Mouse (Mus musculus): ENCODE data around the gene Cx3cr1. TPM values are rescaled to one million over a fixed set of nuclear protein-coding genes. Genes with fewer than 3 reads are reported as not detected.
A peak's percentile ranks its signal among the peaks of the same experiment; 100 is the strongest.

Cx3cr1 gene
- polyA plus RNA-seq, 1 experiment: 14.4 TPM

DNA sequence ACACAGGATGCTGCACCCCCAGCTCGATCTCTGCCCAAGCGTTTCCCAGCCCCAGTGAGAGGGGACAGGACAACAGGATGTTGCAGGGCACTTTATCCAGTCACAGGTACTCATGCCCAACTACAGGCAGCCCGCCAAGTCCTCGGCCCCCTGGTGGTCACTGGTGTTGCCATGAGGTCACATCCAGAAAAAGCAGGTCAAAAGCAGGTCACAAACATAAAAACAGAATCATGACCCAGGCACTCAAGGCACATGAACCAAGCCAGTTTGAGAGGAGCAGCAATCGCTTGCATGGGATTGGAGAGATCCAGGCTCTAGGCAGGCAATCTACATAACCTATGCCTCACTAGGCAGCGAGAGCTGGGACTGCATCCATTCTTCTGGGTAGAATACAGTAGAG, 99.5 kb downstream of the Cx3cr1 start:
- no peaks in the 10 kb centered on the region for H3K27me3 ChIP-seq (ENCODE audit: control insufficient read depth, insufficient read depth, low read length)
- H3K27ac ChIP-seq (ENCODE audit: insufficient read depth, low read length): no peak overlapping the region
- H3K4me1 ChIP-seq (ENCODE audit: control insufficient read depth, insufficient read depth, insufficient read length): no peaks in the 10 kb centered on the region
- no peak overlapping the region for H3K4me3 ChIP-seq (ENCODE audit: extremely low read depth, insufficient read depth, insufficient read length)
- DNase-seq (ENCODE audit: low read depth in 1 of 2, low spot score in 2 of 2): peak in 1 of 2 experiments; percentile 38
- peaks cover 38% of the 10 kb centered on the region for H3K36me3 ChIP-seq (ENCODE audit: control insufficient read depth, insufficient read depth, low read length)
- TF ChIP-seq CTCF (IDR thresholded peaks at IDR 0.05; ENCODE audit: extremely low read depth, insufficient read depth, insufficient read length, insufficient replicate concordance) (peak; percentile 36; the same call in 1 of the 2 replicates), POLR2A (IDR thresholded peaks at IDR 0.05; ENCODE audit: low read depth, low read length) (no peak)
- WGBS: 52% methylated on average over 6 of the region's 6 CpGs

DNA sequence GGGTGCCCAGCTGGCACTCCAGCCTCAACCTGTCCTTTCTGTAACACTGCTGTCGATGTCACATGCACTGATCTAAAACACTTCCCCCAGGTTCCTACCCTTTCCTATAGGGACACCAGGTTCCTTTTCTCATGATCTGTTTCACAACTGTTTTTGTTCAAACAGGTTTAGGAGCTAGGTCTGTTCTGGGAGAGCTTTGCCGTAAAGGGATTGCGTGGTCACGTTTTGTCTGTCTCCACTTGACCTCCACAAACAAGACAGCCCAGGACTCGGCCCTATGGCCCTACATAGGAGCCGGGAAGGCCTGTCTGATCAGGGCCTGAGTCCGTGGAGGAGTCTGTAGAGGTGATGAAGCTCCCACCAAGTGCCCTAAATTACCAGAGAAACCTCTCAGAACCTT, 99.9 kb downstream of the Cx3cr1 start:
- Histone ChIP-seq H3K4me3 (ENCODE audit: extremely low read depth, insufficient read depth, insufficient read length) (no peak overlapping the region), H3K36me3 (ENCODE audit: control insufficient read depth, insufficient read depth, low read length) (peaks cover 35% of the 10 kb centered on the region), H3K27ac (ENCODE audit: insufficient read depth, low read length) (no peak overlapping the region), H3K4me1 (ENCODE audit: control insufficient read depth, insufficient read depth, insufficient read length) (no peaks in the 10 kb centered on the region), H3K27me3 (ENCODE audit: control insufficient read depth, insufficient read depth, low read length) (no peaks in the 10 kb centered on the region)
- WGBS: 86% methylated on average over 7 of the region's 7 CpGs
- DNase-seq (ENCODE audit: low read depth in 1 of 2, low spot score in 2 of 2): no peak
- TF ChIP-seq POLR2A (IDR thresholded peaks at IDR 0.05; ENCODE audit: low read depth, low read length): no peak
- TF ChIP-seq CTCF (IDR thresholded peaks at IDR 0.05; ENCODE audit: extremely low read depth, insufficient read depth, insufficient read length, insufficient replicate concordance): no peak

DNA sequence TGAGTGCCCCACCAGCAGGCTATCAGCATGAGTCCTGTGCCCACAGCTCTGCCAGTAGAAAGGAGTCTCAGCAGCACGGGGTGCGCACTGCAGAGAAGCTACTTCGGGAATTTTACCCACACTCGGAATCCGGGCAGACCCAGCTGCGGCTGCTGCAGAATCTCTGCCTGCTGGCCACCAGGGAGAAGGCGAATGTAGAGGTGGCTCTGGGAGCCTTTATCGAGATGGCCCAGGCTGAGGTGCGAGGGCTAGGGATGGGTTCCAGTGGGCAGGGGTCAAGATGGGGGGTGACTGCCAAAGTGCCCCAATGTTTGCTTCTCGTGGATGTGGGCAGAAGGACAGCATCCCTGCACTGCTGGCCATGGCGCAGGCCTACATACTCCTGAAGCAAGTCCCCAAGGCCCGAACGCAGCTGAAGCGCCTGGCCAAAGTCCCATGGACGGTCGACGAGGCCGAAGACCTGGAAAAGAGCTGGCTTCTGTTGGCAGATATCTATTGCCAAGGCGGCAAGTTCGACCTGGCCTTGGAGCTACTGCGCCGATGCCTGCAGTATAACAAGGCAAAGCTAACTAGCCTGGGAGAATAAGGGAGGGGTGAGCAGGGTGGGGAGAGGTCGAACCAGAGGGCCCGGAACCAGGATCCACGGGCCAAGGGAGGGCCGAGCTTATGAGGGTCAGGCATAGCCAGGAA, 103.3 kb downstream of the Cx3cr1 start:
- DNase-seq (ENCODE audit: low read depth in 1 of 2, low spot score in 2 of 2): no peak
- H3K27me3 ChIP-seq (ENCODE audit: control insufficient read depth, insufficient read depth, low read length): no peaks in the 10 kb centered on the region
- no peak overlapping the region for H3K4me3 ChIP-seq (ENCODE audit: extremely low read depth, insufficient read depth, insufficient read length)
- no peak overlapping the region for H3K27ac ChIP-seq (ENCODE audit: insufficient read depth, low read length)
- TF ChIP-seq CTCF (IDR thresholded peaks at IDR 0.05; ENCODE audit: extremely low read depth, insufficient read depth, insufficient read length, insufficient replicate concordance) (no peak), POLR2A (IDR thresholded peaks at IDR 0.05; ENCODE audit: low read depth, low read length) (no peak)
- peaks cover 5% of the 10 kb centered on the region for H3K36me3 ChIP-seq (ENCODE audit: control insufficient read depth, insufficient read depth, low read length)
- H3K4me1 ChIP-seq (ENCODE audit: control insufficient read depth, insufficient read depth, insufficient read length): peaks cover 2% of the 10 kb centered on the region; the same call in 1 of the 2 replicates
- 94% methylated on average over 26 of the region's 26 CpGs for WGBS

DNA sequence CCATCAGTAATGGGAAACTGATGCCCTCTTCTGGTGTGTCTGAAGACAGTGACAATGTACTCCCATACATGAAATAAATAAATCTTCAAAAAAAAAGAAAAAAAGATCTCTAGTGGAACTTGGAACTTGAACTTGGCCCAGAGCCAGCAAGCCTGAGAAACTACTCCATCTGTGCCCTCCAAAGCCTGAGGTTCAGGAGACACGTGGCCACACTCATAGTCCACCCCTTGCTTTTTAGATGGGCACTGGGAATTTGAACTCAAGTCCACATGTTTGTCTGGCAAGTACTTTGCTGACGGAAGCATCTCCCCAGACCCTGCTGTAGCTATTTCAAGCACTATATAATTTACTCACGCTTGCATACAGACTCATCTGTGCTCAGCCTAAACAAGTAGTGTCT, 104.5 kb downstream of the Cx3cr1 start:
- TF ChIP-seq POLR2A (IDR thresholded peaks at IDR 0.05; ENCODE audit: low read depth, low read length): no peak
- no peak for TF ChIP-seq CTCF (IDR thresholded peaks at IDR 0.05; ENCODE audit: extremely low read depth, insufficient read depth, insufficient read length, insufficient replicate concordance)
- Histone ChIP-seq H3K27ac (ENCODE audit: insufficient read depth, low read length) (no peak overlapping the region), H3K27me3 (ENCODE audit: control insufficient read depth, insufficient read depth, low read length) (no peaks in the 10 kb centered on the region), H3K36me3 (ENCODE audit: control insufficient read depth, insufficient read depth, low read length) (no peaks in the 10 kb centered on the region; the same call in 1 of the 2 replicates), H3K4me3 (ENCODE audit: extremely low read depth, insufficient read depth, insufficient read length) (no peak overlapping the region), H3K4me1 (ENCODE audit: control insufficient read depth, insufficient read depth, insufficient read length) (peaks cover 2% of the 10 kb centered on the region; the same call in 1 of the 2 replicates)
- DNase-seq (ENCODE audit: low read depth in 1 of 2, low spot score in 2 of 2): no peak
- 72% methylated on average over 3 of the region's 3 CpGs for WGBS

DNA sequence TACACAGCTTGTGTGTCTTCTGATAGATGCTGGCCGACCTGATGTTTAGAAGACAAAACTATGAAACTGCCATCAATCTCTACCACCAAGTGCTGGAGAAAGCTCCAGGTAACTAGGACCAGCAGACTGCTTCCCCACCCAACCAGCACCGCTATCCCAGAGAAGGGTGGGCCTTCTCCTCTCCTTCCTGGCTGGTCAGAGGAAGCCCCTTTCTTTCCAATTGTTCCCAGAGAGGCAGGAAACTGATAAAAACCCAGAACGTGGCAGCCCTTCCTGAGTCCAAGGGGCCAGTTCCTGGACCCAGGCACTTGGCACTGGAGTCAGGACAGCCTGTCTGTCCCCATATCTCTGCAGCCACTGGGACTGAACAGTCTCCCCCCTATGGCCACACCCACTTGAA, 105.5 kb downstream of the Cx3cr1 start:
- Histone ChIP-seq H3K36me3 (ENCODE audit: control insufficient read depth, insufficient read depth, low read length) (no peaks in the 10 kb centered on the region), H3K4me1 (ENCODE audit: control insufficient read depth, insufficient read depth, insufficient read length) (peaks cover 2% of the 10 kb centered on the region; the same call in 1 of the 2 replicates), H3K27me3 (ENCODE audit: control insufficient read depth, insufficient read depth, low read length) (no peaks in the 10 kb centered on the region), H3K4me3 (ENCODE audit: extremely low read depth, insufficient read depth, insufficient read length) (no peak overlapping the region), H3K27ac (ENCODE audit: insufficient read depth, low read length) (no peak overlapping the region)
- WGBS: 77% methylated on average over 3 of the region's 3 CpGs
- DNase-seq (ENCODE audit: low read depth in 1 of 2, low spot score in 2 of 2): no peak
- no peak for TF ChIP-seq POLR2A (IDR thresholded peaks at IDR 0.05; ENCODE audit: low read depth, low read length)

DNA sequence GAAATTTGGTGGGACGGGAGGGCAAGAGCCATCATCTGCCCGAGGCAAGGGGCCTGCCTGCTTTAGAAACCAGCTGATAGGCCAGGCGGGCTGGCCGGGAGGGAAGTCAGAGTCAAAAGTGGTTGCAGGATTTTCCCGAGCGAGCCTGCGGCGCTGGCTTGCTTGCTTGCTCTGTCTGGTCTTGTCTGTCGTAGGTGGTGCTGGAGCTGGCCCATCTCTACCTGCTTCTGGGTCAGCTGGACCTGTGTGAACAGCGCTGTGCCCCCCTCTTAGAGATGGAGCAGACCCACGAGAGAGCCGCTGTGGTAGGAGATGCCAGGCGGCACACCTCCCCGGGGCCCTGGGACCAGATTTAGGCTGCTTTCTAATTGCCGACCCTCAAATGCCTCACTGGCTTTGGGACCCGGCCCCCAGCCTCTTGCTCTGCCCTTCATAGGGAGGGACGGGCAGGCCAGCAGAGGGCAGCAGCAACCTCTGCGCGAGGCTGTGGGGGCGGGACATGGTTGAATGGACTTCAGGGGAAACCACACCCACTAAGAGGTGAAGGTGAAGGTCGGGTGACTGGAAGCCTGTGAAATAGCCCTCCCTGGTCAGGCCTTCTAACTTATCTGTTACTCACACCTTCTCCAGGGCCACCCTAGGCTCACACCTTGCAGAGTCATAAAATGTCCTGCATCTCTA, 106.6 kb downstream of the Cx3cr1 start:
- peaks cover 2% of the 10 kb centered on the region; the same call in 1 of the 2 replicates for H3K4me1 ChIP-seq (ENCODE audit: control insufficient read depth, insufficient read depth, insufficient read length)
- no peak overlapping the region for H3K27ac ChIP-seq (ENCODE audit: insufficient read depth, low read length)
- no peaks in the 10 kb centered on the region for H3K36me3 ChIP-seq (ENCODE audit: control insufficient read depth, insufficient read depth, low read length)
- TF ChIP-seq CTCF (IDR thresholded peaks at IDR 0.05; ENCODE audit: extremely low read depth, insufficient read depth, insufficient read length, insufficient replicate concordance) (peak; percentile 95), POLR2A (IDR thresholded peaks at IDR 0.05; ENCODE audit: low read depth, low read length) (no peak)
- DNase-seq (ENCODE audit: low read depth in 1 of 2, low spot score in 2 of 2): peak; percentile 67 to 79
- no peak overlapping the region for H3K4me3 ChIP-seq (ENCODE audit: extremely low read depth, insufficient read depth, insufficient read length)
- no peaks in the 10 kb centered on the region for H3K27me3 ChIP-seq (ENCODE audit: control insufficient read depth, insufficient read depth, low read length)
- WGBS: 31% methylated on average over 21 of the region's 21 CpGs

DNA sequence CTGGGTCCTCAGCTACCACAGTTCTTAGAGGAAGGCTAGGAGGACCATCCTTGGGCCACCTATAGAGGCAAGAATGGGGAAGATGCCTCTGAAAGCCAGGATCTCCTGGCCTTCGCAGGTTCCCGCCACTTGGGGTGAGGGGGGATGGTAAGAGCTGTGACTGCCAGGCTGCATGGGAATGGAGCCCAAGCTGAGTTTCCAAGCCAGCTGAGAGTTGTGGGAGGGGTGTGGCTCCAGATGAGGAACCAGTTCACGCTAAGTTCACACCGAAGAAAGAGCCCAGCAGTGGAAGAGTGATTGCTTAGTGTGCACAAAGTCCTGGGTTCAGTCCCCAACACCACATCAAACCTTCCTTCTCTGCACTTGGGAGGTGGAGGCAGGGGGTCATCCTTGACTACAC, 107.5 kb downstream of the Cx3cr1 start:
- no peak for DNase-seq (ENCODE audit: low read depth in 1 of 2, low spot score in 2 of 2)
- Histone ChIP-seq H3K4me1 (ENCODE audit: control insufficient read depth, insufficient read depth, insufficient read length) (peaks cover 2% of the 10 kb centered on the region; the same call in 1 of the 2 replicates), H3K27me3 (ENCODE audit: control insufficient read depth, insufficient read depth, low read length) (no peaks in the 10 kb centered on the region), H3K4me3 (ENCODE audit: extremely low read depth, insufficient read depth, insufficient read length) (no peak overlapping the region), H3K36me3 (ENCODE audit: control insufficient read depth, insufficient read depth, low read length) (no peaks in the 10 kb centered on the region), H3K27ac (ENCODE audit: insufficient read depth, low read length) (no peak overlapping the region)
- TF ChIP-seq POLR2A (IDR thresholded peaks at IDR 0.05; ENCODE audit: low read depth, low read length) (no peak), CTCF (IDR thresholded peaks at IDR 0.05; ENCODE audit: extremely low read depth, insufficient read depth, insufficient read length, insufficient replicate concordance) (no peak)
- WGBS: 51% methylated on average over 4 of the region's 4 CpGs

All from spleen, adult 2 months (tissue).